Mouse (Mus musculus): ENCODE measurements at regions not wholly inside any gene's neighbourhood (a gene's known extent, or its start where the extent isn't known, plus 50 kb on each side); places are given as distances from the start of the nearest gene placed in this dataset.

DNA sequence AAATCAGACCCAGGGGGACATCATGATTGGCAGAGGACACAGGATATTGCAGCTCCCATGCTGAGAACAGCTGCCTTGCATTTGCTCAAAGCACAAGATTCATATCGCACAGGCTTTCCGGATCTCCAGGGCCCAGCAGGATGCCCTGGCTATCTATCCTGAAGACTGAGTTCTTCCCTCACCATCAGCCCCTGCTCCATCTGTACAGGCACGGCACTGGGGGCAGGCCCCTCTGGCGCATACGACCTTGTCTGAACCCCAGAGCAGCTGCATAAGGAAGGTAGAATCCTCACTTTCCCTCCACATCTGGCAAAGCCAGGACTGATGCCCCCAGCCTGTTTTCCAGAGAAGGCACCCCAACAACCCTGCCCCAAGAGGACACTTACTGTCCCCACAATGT lies 266.8 kb downstream of the Tns1 start:
- WGBS: 90% methylated on average over 5 of the region's 5 CpGs
- TF ChIP-seq CTCF (IDR thresholded peaks at IDR 0.05; ENCODE audit: low read depth): no peak
- Histone ChIP-seq H3K9ac (ENCODE audit: low read depth, low read length) (no peak overlapping the region), H3K4me2 (ENCODE audit: low read length) (no peak overlapping the region), H3K36me3 (ENCODE audit: insufficient read depth, low read length) (no peaks in the 10 kb centered on the region), H3K4me1 (replicated peaks; ENCODE audit: insufficient read depth, low read length) (peaks cover 1% of the 10 kb centered on the region; the same call in 1 of the 2 replicates), H3K9me3 (replicated peaks; ENCODE audit: low read length) (no peaks in the 10 kb centered on the region), H3K27me3 (ENCODE audit: insufficient read depth, low read length) (no peaks in the 10 kb centered on the region), H3K27ac (no peak overlapping the region), H3K4me3 (replicated peaks; ENCODE audit: low read depth, low read length) (no peak overlapping the region)
- no peak for ATAC-seq (replicated peaks; ENCODE audit: low FRiP score, low read depth)
- DNase-seq (ENCODE audit: low spot score): no peak

DNA sequence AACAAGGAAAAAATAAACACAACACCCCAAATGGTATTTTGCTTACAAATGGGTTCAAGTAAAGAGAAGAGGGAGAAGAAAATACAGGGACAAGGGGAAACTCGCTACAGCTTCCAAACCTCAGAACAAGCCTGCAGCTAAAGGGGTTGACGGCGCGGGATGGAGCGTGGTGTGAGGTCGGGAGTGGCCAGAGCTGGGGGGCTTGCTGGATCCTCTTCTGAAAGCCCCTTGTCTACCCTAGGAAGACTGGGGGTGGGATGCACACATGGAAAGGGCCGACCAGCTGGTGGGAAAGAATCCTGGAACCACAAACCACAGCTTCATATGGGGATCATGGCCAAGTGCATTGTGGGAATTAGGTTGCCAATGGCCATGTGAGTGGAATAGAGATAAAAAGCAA lies 267.4 kb downstream of the Tns1 start:
- H3K9me3 ChIP-seq (replicated peaks; ENCODE audit: low read length): no peaks in the 10 kb centered on the region
- no peaks in the 10 kb centered on the region for H3K36me3 ChIP-seq (ENCODE audit: insufficient read depth, low read length)
- H3K4me2 ChIP-seq (ENCODE audit: low read length): no peak overlapping the region
- H3K9ac ChIP-seq (ENCODE audit: low read depth, low read length): no peak overlapping the region
- 93% methylated on average over 7 of the region's 7 CpGs for WGBS
- TF ChIP-seq CTCF (IDR thresholded peaks at IDR 0.05; ENCODE audit: low read depth): no peak
- H3K4me3 ChIP-seq (replicated peaks; ENCODE audit: low read depth, low read length): no peak overlapping the region
- H3K27me3 ChIP-seq (ENCODE audit: insufficient read depth, low read length): no peaks in the 10 kb centered on the region
- no peaks in the 10 kb centered on the region for H3K4me1 ChIP-seq (replicated peaks; ENCODE audit: insufficient read depth, low read length)
- DNase-seq (ENCODE audit: low spot score) (no peak), ATAC-seq (replicated peaks; ENCODE audit: low FRiP score, low read depth) (no peak)
- H3K27ac ChIP-seq: no peak overlapping the region

DNA sequence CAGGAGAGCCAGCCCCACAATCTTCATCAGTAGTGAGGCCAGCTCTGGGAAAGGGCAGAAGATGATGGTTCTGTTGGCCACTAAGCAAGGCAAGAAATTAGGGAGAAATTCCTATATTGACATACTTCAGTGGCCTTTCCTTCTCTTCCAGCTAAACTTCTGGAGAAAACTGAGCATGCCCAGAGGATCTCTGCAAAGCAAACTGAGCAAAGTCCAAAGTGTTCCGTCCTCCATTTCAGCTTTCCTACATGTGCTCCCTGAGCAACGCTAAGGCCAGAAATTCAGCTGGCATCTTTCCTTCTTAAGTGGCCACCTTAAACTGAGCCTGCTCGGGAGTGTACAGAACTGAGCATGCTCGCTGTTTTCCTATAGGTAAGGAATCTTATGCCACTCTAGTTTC lies 268.9 kb downstream of the Tns1 start:
- Histone ChIP-seq H3K4me2 (ENCODE audit: low read length) (no peak overlapping the region), H3K4me3 (replicated peaks; ENCODE audit: low read depth, low read length) (no peak overlapping the region), H3K9ac (ENCODE audit: low read depth, low read length) (no peak overlapping the region), H3K36me3 (ENCODE audit: insufficient read depth, low read length) (no peaks in the 10 kb centered on the region), H3K9me3 (replicated peaks; ENCODE audit: low read length) (no peaks in the 10 kb centered on the region), H3K27me3 (ENCODE audit: insufficient read depth, low read length) (no peaks in the 10 kb centered on the region), H3K27ac (no peak overlapping the region), H3K4me1 (replicated peaks; ENCODE audit: insufficient read depth, low read length) (0 out of 2 replicates have a peak, but pooled peaks cover 5% of the 10 kb centered on the region)
- 80% methylated on average over 4 of the region's 4 CpGs for WGBS
- DNase-seq (ENCODE audit: low spot score) (no peak), ATAC-seq (replicated peaks; ENCODE audit: low FRiP score, low read depth) (no peak)
- TF ChIP-seq CTCF (IDR thresholded peaks at IDR 0.05; ENCODE audit: low read depth): no peak

DNA sequence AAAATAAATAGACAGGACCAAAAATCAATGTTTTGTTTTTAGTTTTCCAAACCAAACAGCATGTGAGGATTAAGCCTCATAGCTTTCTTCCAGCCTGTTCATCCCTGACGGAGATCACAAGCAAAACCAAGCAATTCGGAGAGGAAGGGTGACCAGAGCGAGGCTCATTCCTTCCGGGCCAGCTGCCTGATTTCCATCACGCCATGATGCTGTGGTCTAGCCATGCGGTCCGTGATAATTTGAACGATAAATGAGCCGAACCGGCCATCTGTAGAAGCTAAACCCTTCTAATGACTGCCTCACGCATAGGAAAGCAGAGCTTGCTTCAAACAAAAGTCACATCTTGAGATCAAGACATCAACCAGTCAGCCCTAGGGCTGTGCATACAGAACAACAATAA lies 270.4 kb downstream of the Tns1 start:
- Histone ChIP-seq H3K4me2 (ENCODE audit: low read length) (no peak overlapping the region), H3K9ac (ENCODE audit: low read depth, low read length) (no peak overlapping the region), H3K27me3 (ENCODE audit: insufficient read depth, low read length) (no peaks in the 10 kb centered on the region), H3K9me3 (replicated peaks; ENCODE audit: low read length) (no peaks in the 10 kb centered on the region), H3K4me3 (replicated peaks; ENCODE audit: low read depth, low read length) (no peak overlapping the region), H3K4me1 (replicated peaks; ENCODE audit: insufficient read depth, low read length) (0 out of 2 replicates have a peak, but pooled peaks cover 5% of the 10 kb centered on the region), H3K36me3 (ENCODE audit: insufficient read depth, low read length) (no peaks in the 10 kb centered on the region), H3K27ac (no peak overlapping the region)
- TF ChIP-seq CTCF (IDR thresholded peaks at IDR 0.05; ENCODE audit: low read depth): no peak
- ATAC-seq (replicated peaks; ENCODE audit: low FRiP score, low read depth) (no peak), DNase-seq (ENCODE audit: low spot score) (no peak)
- 69% methylated on average over 11 of the region's 11 CpGs for WGBS

DNA sequence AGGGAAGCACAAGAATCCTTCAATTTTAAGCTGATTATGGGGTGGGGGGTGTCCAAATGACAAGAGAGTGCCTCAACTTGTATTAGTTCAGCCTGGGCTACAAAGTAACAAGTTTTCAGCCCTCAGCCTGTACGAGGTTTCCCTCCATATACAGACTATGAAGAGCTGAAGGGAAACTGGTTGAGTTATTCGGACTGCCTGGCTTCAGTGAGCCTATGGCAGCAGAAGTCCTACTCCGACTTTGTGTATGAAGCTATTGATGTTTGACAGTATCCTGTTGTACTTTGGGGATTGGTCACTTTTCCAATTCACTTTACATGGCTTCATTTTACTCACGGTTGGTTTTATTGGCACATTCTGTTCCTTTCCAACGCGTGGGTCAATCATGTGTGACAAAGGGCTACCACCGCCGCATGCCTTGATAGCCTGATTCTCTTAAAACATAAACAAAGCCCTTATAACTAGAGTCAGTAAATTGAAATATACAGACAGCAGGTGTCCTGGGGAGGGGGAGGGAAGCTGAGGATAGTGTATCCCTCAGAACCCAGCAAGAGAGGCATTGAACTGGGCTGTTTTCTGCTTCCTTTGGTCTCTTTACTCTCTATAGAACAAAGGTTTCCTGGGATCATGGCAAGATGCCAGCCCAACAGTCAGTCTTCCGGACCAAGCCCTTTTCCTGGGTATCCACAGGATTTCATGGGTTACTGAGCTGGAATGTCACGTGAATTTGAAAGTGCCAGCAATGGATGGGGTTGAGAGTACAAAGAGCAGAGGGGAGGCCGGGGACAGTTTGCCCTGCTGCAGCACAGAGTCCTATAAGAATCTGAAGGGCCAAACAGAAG lies 273.9 kb downstream of the Tns1 start:
- Histone ChIP-seq H3K27me3 (ENCODE audit: insufficient read depth, low read length) (no peaks in the 10 kb centered on the region), H3K4me3 (replicated peaks; ENCODE audit: low read depth, low read length) (no peak overlapping the region), H3K4me2 (ENCODE audit: low read length) (no peak overlapping the region), H3K36me3 (ENCODE audit: insufficient read depth, low read length) (no peaks in the 10 kb centered on the region), H3K9me3 (replicated peaks; ENCODE audit: low read length) (no peaks in the 10 kb centered on the region), H3K4me1 (replicated peaks; ENCODE audit: insufficient read depth, low read length) (0 out of 2 replicates have a peak, but pooled peaks cover 5% of the 10 kb centered on the region), H3K9ac (ENCODE audit: low read depth, low read length) (no peak overlapping the region), H3K27ac (peak overlapping the region; percentile 84)
- ATAC-seq (replicated peaks; ENCODE audit: low FRiP score, low read depth) (peak; percentile 87), DNase-seq (ENCODE audit: low spot score) (peak; percentile 80)
- WGBS: 44% methylated on average over 11 of the region's 11 CpGs
- TF ChIP-seq CTCF (IDR thresholded peaks at IDR 0.05; ENCODE audit: low read depth): no peak

DNA sequence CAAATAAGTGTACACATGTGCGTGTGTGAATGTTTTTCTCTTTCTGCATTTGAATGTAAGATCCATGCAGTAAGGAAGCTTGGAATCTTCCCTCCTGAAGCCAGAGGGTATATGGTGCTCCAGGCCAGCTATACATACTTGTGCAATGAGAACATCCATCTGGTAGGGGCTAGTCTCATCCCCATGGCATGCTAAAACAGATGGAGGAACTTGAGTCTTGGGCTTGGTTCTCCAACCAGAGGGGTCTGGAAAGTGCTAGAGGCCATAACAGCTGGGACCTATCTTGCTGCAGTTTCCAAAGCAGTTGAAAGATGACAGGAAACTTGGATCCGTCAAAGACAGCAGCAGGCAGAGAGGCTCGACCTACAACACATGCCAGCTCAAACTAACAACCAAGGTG lies 275.9 kb downstream of the Tns1 start:
- ATAC-seq (replicated peaks; ENCODE audit: low FRiP score, low read depth) (no peak), DNase-seq (ENCODE audit: low spot score) (peak; percentile 34)
- Histone ChIP-seq H3K9me3 (replicated peaks; ENCODE audit: low read length) (no peaks in the 10 kb centered on the region), H3K9ac (ENCODE audit: low read depth, low read length) (no peak overlapping the region), H3K4me2 (ENCODE audit: low read length) (no peak overlapping the region), H3K4me1 (replicated peaks; ENCODE audit: insufficient read depth, low read length) (0 out of 2 replicates have a peak, but pooled peaks cover 5% of the 10 kb centered on the region), H3K27ac (no peak overlapping the region), H3K27me3 (ENCODE audit: insufficient read depth, low read length) (no peaks in the 10 kb centered on the region), H3K36me3 (ENCODE audit: insufficient read depth, low read length) (no peaks in the 10 kb centered on the region), H3K4me3 (replicated peaks; ENCODE audit: low read depth, low read length) (no peak overlapping the region)
- TF ChIP-seq CTCF (IDR thresholded peaks at IDR 0.05; ENCODE audit: low read depth): no peak
- WGBS: 55% methylated on average over 3 of the region's 3 CpGs
